Mouse (Mus musculus) ES-CJ7 (cell line): ENCODE data around the gene Tuba1a.
A peak's percentile ranks its signal among the peaks of the same experiment; 100 is the strongest.

Experiments
- DNase-seq: peaks from one replicate; pipeline ENCODE4 v3.0.0; 2011; ENCODE audit warnings: low read depth, low spot score

The Tuba1a gene

GRCm38 (mm10) chr15:98985982-98986715 lies 32.6 kb upstream of the Tuba1a start:
- no peak for DNase-seq

- peak; percentile 89 for DNase-seq
Observed at GRCm38 (mm10) chr15:98985240-98985981, 31.9 kb upstream of the Tuba1a start.

- DNase-seq = no peak
Observed at GRCm38 (mm10) chr15:98984681-98985080, 31.2 kb upstream of the Tuba1a start.

- peak; percentile 60 for DNase-seq
Observed at GRCm38 (mm10) chr15:98983431-98984081, 30.1 kb upstream of the Tuba1a start.

- peak; percentile 98 for DNase-seq
Observed at GRCm38 (mm10) chr15:98982100-98982499, 28.6 kb upstream of the Tuba1a start.

GRCm38 (mm10) chr15:98980012-98980614 lies 26.6 kb upstream of the Tuba1a start:
- DNase-seq = no peak

GRCm38 (mm10) chr15:98978409-98979172 lies 25.1 kb upstream of the Tuba1a start:
- peak; percentile 66 for DNase-seq

GRCm38 (mm10) chr15:98977759-98978408 lies 24.4 kb upstream of the Tuba1a start:
- DNase-seq = peak; percentile 73

- DNase-seq = no peak
Observed at GRCm38 (mm10) chr15:98976763-98977758, 23.6 kb upstream of the Tuba1a start.

- no peak for DNase-seq
Observed at GRCm38 (mm10) chr15:98973015-98973614, 19.6 kb upstream of the Tuba1a start.

- peak; percentile 78 for DNase-seq
Observed at GRCm38 (mm10) chr15:98971576-98972320, 18.2 kb upstream of the Tuba1a start.

- no peak for DNase-seq
Observed at GRCm38 (mm10) chr15:98971111-98971510, 17.6 kb upstream of the Tuba1a start.

- peak; percentile 71 for DNase-seq
Observed at GRCm38 (mm10) chr15:98969372-98970101, 16.0 kb upstream of the Tuba1a start.

- DNase-seq = peak; percentile 94
Observed at GRCm38 (mm10) chr15:98968701-98969371, 15.3 kb upstream of the Tuba1a start.

GRCm38 (mm10) chr15:98959531-98959930 lies 6.0 kb upstream of the Tuba1a start:
- no peak for DNase-seq

- no peak for DNase-seq
Observed at GRCm38 (mm10) chr15:98958901-98959420, 5.5 kb upstream of the Tuba1a start.

- no peak for DNase-seq
Observed at GRCm38 (mm10) chr15:98957475-98957874, 4.0 kb upstream of the Tuba1a start.
